Mouse (Mus musculus) right cerebral cortex, adult 2 months (tissue): ENCODE results near the gene Dapk3.
A peak's percentile ranks its signal among the peaks of the same experiment; 100 is the strongest.
"Not testable (repeated sequence)": the region's sequence is repeated elsewhere in the genome, so short reads cannot be mapped to it uniquely, and the experiment has no call there.

Source experiments
- DNase-seq, 2 experiments: peaks; one replicate each; pipeline ENCODE4 v3.0.0; 2021 to 2022; ENCODE audit warnings: low spot score in 2 of 2

Gene Dapk3

GRCm38 (mm10) chr10:81145778-81146177 lies 37.0 kb upstream of the Dapk3 start:
- DNase-seq = no peak

DNA sequence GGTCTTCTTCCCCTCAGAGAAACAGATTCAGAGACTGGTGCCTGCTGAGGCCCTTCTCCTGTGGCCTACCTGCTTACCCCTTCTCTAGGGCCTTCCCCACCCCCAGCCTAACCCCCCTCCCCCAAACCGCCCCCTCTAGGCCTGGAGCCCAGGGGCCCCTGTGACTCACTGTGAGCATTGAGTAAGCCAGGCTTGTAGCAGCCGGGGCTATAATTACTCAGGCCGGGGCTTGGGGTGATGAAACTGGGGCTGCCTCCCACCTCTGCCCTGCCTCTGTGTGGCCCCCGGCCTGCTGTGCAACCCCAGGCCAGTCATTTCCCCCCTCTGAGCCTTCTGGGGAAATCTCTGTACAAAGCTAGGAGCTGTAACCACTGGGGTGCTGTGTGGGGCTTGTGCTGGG lies 36.5 kb upstream of the Dapk3 start:
- DNase-seq = no peak

- DNase-seq = no peak
These were observed 31.5 kb upstream of the Dapk3 start for GRCm38 (mm10) chr10:81151261-81151660.

DNA sequence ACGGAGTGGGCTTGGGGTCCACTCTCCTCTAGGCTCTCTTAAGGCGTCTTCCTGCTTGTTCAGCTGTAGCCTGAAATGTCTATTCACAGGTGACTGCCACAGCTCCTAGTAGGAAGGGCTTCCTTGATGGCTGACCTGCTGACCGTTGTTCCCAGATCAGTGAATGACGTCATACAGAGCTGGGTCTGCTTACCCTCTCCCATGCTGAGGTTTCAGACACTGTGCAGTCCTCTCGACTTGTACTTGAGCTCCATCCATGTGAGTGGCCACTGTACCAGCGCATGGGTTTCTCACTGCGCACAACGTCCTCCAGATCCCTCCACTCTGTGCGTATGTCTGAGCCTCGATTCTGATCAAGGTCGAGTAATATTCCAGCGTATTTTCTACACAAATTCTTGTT lies 30.2 kb upstream of the Dapk3 start:
- DNase-seq = no peak

DNA sequence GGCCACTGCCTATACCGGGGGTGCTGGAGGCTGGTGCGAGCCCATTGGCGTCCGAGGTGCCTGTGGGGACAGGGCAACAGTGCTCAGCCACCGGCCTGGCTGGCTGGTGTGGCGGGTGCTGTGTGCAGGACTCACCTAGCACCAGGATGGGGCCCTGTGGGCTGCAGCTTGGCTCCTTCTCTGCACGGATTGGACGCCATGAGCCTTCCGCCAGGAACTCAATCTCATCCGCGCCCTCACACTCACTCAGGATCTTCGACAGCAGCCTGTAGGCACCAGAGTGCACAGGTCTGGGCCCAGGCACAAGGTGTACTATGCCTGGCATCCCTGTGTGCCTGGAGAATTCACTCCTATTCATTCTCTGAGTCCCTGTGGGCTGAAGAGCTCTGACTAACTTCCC lies 28.5 kb upstream of the Dapk3 start:
- no peak for DNase-seq

- DNase-seq = no peak
These were observed 28.1 kb upstream of the Dapk3 start for GRCm38 (mm10) chr10:81154736-81155135.

- no peak for DNase-seq
These were observed 21.0 kb upstream of the Dapk3 start for GRCm38 (mm10) chr10:81161602-81162317.

DNA sequence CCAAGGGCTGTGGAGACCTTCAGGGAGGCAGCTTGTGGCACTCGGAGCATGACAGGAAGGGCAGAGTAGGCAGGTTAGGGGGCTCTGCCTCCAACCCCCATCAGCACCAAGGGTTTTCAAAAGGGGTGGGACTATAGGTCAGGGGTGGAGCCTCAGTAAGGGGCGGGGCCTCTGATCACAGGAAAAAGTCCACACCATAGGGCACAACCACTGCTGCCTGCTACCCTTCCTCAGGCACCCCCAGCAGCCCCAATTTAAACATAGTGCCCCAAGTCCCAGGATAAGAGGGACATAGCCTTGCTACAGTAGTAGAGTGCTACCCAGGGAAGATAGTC lies 20.5 kb upstream of the Dapk3 start:
- no peak for DNase-seq

GRCm38 (mm10) chr10:81165118-81165517 lies 17.7 kb upstream of the Dapk3 start:
- DNase-seq = no peak

DNA sequence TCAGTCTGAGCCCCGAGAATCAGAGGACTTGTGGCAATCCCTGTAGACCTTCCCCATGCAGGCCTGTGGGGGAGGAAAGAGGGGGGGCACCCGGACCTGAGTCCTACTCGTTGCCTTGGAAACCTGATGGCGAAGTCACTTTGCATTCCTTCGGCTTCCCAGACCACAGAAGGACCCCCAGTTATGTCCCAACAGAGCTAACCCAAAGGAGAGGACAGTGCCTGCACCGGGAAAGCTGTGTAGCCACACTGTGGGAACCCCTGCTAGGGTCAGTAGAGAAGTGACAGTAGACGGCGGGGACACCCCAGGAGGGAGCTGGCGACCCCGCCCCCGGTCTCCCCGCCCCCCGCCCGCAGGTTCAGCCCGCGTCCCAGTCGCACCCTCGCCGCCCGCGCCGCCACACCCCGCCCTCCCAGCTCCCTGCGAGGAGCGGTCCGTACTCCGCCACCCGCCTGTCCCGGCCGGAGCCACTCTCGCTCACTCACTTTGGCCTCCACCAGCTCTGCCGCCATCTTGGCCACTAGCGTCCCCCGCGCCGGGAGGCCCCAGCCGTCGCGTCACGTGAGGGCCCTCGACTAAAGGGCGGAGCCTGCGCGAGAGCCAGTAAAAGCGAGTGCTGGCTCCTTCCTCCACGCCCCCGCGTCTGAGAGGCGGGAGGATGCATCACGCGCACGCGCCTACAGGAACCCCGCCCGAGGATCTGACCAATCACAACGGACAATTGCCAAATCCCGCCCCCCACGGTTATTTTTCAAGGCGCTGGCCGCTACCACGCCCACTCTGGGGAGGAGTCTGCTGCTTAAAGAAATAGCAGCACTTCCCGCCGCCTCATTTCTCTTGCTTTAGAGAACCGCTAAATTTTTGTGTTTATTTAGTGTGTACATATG lies 15.4 kb upstream of the Dapk3 start, which contains the start of gene Pias4:
Gene Pias4 (minus strand): TSS at position 724 of the 887 bp plus-strand sequence.
- DNase-seq = peak; percentile 100

- no peak for DNase-seq
These were observed 14.7 kb upstream of the Dapk3 start for GRCm38 (mm10) chr10:81168087-81168431.

GRCm38 (mm10) chr10:81168521-81169244 lies 14.1 kb upstream of the Dapk3 start:
- peak; percentile 79 to 84 for DNase-seq

- DNase-seq = not testable (repeated sequence)
These were observed 13.3 kb upstream of the Dapk3 start for GRCm38 (mm10) chr10:81169411-81169900.

DNA sequence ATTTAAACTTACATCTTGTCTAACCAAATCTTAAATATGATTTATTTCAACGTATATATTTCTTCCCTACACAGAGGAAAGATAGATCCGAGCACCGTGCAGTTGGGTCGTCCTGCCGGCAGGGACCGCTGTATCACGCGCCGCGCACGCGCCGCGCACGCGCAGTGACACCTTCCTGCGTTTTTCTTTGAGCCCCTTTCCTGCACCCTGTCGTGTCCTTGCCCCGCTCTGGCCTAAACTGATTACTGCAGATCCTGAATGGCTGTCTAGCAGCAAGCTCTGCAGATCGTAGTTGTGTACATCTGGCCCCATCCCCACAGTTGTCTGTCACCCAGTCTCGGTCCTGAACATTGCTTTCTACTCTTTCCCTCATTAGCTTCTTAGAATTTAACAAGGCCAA lies 9.7 kb upstream of the Dapk3 start:
- DNase-seq = peak; percentile 85 to 86

DNA sequence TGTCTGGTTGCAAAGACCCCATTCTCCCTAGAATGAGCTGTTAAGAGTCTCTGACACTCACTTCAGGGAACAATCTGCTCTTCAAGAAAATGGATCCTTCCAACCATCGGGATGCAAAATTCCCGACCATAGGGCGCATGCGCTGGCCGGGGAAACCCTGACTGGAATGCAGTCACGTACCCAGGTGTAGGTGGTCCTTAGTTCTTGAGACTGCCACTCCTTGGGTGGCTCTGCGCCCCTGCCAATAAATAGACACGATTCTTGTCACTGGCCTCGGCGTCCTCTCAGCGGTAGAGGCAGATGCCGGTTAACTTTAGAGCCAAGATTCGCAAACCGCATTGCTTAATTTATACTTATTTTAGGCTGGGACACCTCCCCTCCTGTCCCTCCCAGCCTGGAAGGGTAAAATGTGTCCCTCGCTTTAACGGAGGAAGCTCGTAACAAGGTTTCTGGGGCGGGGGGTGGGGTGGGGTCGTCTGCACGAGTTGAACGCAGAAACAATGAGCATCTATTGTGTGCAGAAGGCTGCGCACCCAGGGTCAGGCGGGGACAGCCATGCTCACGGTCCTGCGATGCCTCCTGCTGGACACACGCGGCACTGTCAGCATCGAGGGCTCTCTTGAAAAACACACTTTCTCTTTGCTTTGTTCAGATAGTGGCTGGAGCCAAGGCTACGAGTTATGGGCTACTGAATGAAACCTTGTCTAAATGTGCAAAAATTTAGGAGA lies 8.0 kb upstream of the Dapk3 start:
- peak; percentile 85 to 88 for DNase-seq

GRCm38 (mm10) chr10:81175345-81175701 lies 7.5 kb upstream of the Dapk3 start:
- DNase-seq = not testable (repeated sequence)

DNA sequence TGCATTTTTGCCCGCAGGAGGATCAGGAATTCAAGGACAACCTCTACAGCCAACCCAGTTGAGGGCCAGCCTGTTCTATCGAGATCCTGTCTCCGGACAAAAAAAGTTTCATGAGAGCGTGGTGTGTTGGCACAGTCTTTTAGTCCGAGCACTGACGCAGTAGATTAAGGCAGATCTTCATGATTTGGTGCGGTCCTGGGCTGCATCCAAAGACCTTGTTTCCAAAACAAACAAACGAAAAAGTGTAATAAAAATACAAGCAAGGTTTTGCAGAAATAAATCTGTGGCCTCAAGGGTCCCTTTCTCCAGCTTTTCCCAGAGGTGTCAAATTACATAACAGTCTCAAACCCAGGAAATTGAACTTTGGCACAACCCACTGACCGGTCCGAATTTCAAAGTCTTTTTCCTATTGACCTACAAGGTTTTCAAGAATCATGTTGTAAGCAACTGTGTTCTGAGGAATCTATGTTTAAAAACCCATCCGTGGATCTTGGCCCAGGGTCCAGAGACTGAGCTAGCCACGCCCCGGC lies 6.8 kb upstream of the Dapk3 start:
- DNase-seq = no peak

DNA sequence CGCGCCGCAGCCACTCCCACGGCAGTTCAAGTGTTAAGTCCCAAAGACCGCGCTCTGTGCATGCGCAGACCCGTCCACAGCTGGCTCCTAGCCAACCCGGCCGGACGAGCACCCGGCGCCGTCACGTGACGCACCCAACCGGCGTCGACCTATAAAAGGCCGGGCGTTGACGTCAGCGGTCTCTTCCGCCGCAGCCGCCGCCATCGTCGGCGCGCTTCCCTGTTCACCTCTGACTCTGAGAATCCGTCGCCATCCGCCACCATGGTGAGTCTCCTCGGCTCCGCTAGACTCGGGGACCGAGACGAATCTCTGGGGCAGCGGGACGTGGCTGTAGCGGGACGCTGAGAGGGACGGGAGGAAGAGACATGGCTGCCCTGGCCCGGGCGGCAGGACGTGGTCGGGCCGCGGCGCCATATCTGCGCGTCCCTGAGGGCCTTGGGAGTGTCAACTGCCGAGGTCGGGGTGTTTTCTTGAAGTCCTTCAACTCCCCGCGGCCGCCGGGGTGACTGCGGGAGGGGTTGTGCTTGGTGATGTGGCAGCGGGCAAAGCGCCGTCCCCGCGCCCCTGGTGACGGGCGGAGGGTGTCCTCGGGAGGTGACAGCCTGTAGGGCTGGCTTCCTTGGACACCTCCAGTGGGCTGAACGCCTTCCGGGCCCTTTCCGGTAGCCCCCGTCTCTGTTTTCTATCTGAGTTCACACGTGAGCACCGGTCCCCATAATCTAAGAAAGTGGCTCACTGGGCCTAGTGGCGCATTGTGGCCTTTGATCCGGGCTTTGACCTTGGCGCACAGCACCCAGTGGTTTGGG lies 6.1 kb upstream of the Dapk3 start, which contains the start of gene Eef2:
Gene Eef2 (plus strand): TSS at position 166 of the 806 bp plus-strand sequence.
- peak; percentile 98 to 99 for DNase-seq

DNA sequence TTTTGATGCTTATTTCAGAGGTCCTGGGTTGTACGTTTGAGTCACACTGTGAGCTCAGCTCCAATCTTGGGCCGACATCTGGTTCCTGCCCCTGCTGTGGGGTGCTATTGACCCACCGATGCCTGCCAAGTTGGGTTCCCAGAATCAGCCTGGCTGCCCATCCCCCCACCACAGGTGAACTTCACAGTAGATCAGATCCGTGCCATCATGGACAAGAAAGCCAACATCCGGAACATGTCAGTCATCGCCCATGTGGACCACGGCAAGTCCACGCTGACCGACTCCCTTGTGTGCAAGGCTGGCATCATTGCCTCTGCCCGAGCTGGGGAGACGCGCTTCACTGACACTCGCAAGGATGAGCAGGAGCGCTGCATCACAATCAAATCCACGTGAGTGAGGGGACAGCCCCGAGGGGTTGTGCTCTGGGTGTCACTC lies 5.3 kb upstream of the Dapk3 start:
- no peak for DNase-seq

GRCm38 (mm10) chr10:81177958-81178712 lies 4.7 kb upstream of the Dapk3 start:
- no peak for DNase-seq
